Mouse (Mus musculus) liver, adult (tissue): ENCODE measurements around the gene Ubac2.

Experiments
- GATA4 ChIP-seq: IDR thresholded peaks from 2 replicates; pipeline ENCODE4 v1.6.1; 2014; ENCODE audit warnings: mild to moderate bottlenecking, low read length; ENCODE audit not compliant: insufficient replicate concordance

Gene Ubac2

GRCm38 (mm10) chr14:121906992-121907681, 28.7 kb downstream of the Ubac2 start:
- no peak for TF ChIP-seq GATA4

GRCm38 (mm10) chr14:121909868-121910267, 31.4 kb downstream of the Ubac2 start:
- TF ChIP-seq GATA4, result no peak

GRCm38 (mm10) chr14:121912501-121912900, 34.1 kb downstream of the Ubac2 start:
- TF ChIP-seq GATA4, result no peak

- no peak for TF ChIP-seq GATA4
Measured at GRCm38 (mm10) chr14:121915143-121915542, 36.7 kb downstream of the Ubac2 start.

- TF ChIP-seq GATA4, result no peak
Measured at GRCm38 (mm10) chr14:121915621-121916020, 37.2 kb downstream of the Ubac2 start, which contains the start of gene Gpr18. Gene Gpr18 (minus strand): TSS chr14:121915781.

GRCm38 (mm10) chr14:121916311-121917094, 38.1 kb downstream of the Ubac2 start:
- no peak for TF ChIP-seq GATA4

GRCm38 (mm10) chr14:121918266-121918665, 39.8 kb downstream of the Ubac2 start:
- no peak for TF ChIP-seq GATA4

- no peak for TF ChIP-seq GATA4
Measured at GRCm38 (mm10) chr14:121919752-121920151, 41.3 kb downstream of the Ubac2 start.

GRCm38 (mm10) chr14:121920511-121921124, 42.2 kb downstream of the Ubac2 start:
- no peak for TF ChIP-seq GATA4

GRCm38 (mm10) chr14:121922016-121922415, 43.6 kb downstream of the Ubac2 start:
- no peak for TF ChIP-seq GATA4

GRCm38 (mm10) chr14:121922731-121923130, 44.3 kb downstream of the Ubac2 start:
- TF ChIP-seq GATA4, result no peak

- no peak for TF ChIP-seq GATA4
Measured at GRCm38 (mm10) chr14:121924876-121925275, 46.5 kb downstream of the Ubac2 start.

- TF ChIP-seq GATA4, result no peak
Measured at GRCm38 (mm10) chr14:121926901-121927300, 48.5 kb downstream of the Ubac2 start.

- no peak for TF ChIP-seq GATA4
Measured at GRCm38 (mm10) chr14:121927451-121927850, 49.0 kb downstream of the Ubac2 start.

GRCm38 (mm10) chr14:121928375-121929137, 50.1 kb downstream of the Ubac2 start:
- TF ChIP-seq GATA4, result no peak
